Mouse (Mus musculus) left cerebral cortex, adult 2 months (tissue): ENCODE results near the gene Arsa. TPM values are rescaled to one million over a fixed set of nuclear protein-coding genes. Genes with fewer than 3 reads are reported as not detected.

Experiments used
- DNase-seq, 2 experiments: peaks; one replicate each; pipeline ENCODE4 v3.0.0; 2021 to 2022; ENCODE audit warnings: low spot score in 2 of 2, mixed read lengths in 1 of 2; ENCODE audit errors: extremely low spot score in 1 of 2
- H3K27ac ChIP-seq: fragments of 200-600 bp; 2 replicates; pipeline ENCODE4 v1.8.1; 2022
- H3K4me3 ChIP-seq: fragments of 200-600 bp; 2 replicates; pipeline ENCODE4 v1.8.1; 2022
- CTCF ChIP-seq: fragments of 200-600 bp; IDR thresholded peaks from 2 replicates; pipeline ENCODE4 v1.8.1; 2022; ENCODE audit warnings: antibody characterized with exemption, mild to moderate bottlenecking, moderate library complexity
- intact Hi-C: fragments of 180-260 bp; cut with DNase I; formaldehyde crosslinking; loops from one replicate; pipeline ENCODE4 v1.15.1; 2025
- total RNA-seq, 2 experiments: library from RNA; stranded (reverse); gene quantifications; 2 replicates each; pipeline ENCODE4 v1.2.3; 2021

Arsa gene
- total RNA-seq, 2 experiments from 2014 or later: 32.0 to 33.0 TPM

GRCm38 (mm10) chr15:89428136-89428790, 49.0 kb downstream of the Arsa start:
- TF ChIP-seq CTCF: no peak
- no peak for DNase-seq
- H3K4me3 ChIP-seq: peak overlapping the region; percentile 70
- intact Hi-C loops: loop anchor here (2.0 kb wide), 1 partner anchor 25 kb away; the partner anchor contains the start of gene Mapk8ip2
- H3K27ac ChIP-seq: no peak overlapping the region

- no peak overlapping the region for H3K27ac ChIP-seq
- intact Hi-C loops: no loop called here
- no peak for DNase-seq
- TF ChIP-seq CTCF: no peak
- no peak overlapping the region for H3K4me3 ChIP-seq
Observed at GRCm38 (mm10) chr15:89426716-89427115, 50.5 kb downstream of the Arsa start.

- Histone ChIP-seq H3K27ac (no peak within 1 kb of the TSS), H3K4me3 (no peak within 1 kb of the TSS)
- no peak for TF ChIP-seq CTCF
- DNase-seq: no peak
- intact Hi-C loops: no loop called here
Observed at GRCm38 (mm10) chr15:89425711-89426121, 51.5 kb downstream of the Arsa start, which contains the start of gene Cpt1b. TSS of gene Cpt1b (minus strand) at chr15:89425863.

- intact Hi-C loops: no loop called here
- H3K27ac ChIP-seq: no peak overlapping the region
- TF ChIP-seq CTCF: no peak
- H3K4me3 ChIP-seq: no peak overlapping the region
- DNase-seq: no peak
Observed at GRCm38 (mm10) chr15:89424621-89425020, 52.6 kb downstream of the Arsa start.

Other genes starting within 250 kb of the Arsa start
- gene Sbf1, start 162.1 kb downstream of the Arsa start, total RNA-seq: 100 to 1,000 TPM; 244 to 245 TPM
- not detected for gene Adm2, start 154.7 kb downstream of the Arsa start, total RNA-seq
- gene Miox, start 143.0 kb downstream of the Arsa start, total RNA-seq: not detected
- gene Lmf2, start 121.8 kb downstream of the Arsa start, total RNA-seq: 10 to 100 TPM; 18.8 to 19.8 TPM
- 100 to 1,000 TPM; 108 TPM for gene Ncaph2, start 121.7 kb downstream of the Arsa start, total RNA-seq
- 10 to 100 TPM; 28.5 to 29.1 TPM for gene Sco2, start 103.6 kb downstream of the Arsa start, total RNA-seq
- gene Tymp, start 100.4 kb downstream of the Arsa start, total RNA-seq: 1 to 10 TPM in 1 of 2 experiments, under 1 TPM in 1; 0.77 to 2.1 TPM
- 1 to 10 TPM; 1.1 to 1.8 TPM for gene Odf3b, start 98.1 kb downstream of the Arsa start, total RNA-seq
- gene Klhdc7b, start 92.5 kb downstream of the Arsa start, total RNA-seq: under 1 TPM; 0.35 to 0.72 TPM
- gene Syce3, start 66.9 kb downstream of the Arsa start, total RNA-seq: not detected
- gene Cpt1b, start 51.6 kb downstream of the Arsa start, total RNA-seq: 1 to 10 TPM; 2.3 to 3.0 TPM
- gene C730034F03Rik, start 47.8 kb downstream of the Arsa start, total RNA-seq: 1 to 10 TPM; 2.2 to 2.7 TPM
- gene Gm44502, start 47.7 kb downstream of the Arsa start, total RNA-seq: not detected
- gene Chkb, start 47.5 kb downstream of the Arsa start, total RNA-seq: 10 to 100 TPM; 42.5 to 45.2 TPM
- 100 to 1,000 TPM; 227 to 234 TPM for gene Mapk8ip2, start 23.5 kb downstream of the Arsa start, total RNA-seq
- 100 to 1,000 TPM; 222 to 239 TPM for gene Shank3, start 22.2 kb upstream of the Arsa start, total RNA-seq
- gene Acr, start 90.9 kb upstream of the Arsa start, total RNA-seq: 1 to 10 TPM in 1 of 2 experiments, under 1 TPM in 1; 0.58 to 1.7 TPM
- gene Rabl2, start 114.5 kb upstream of the Arsa start, total RNA-seq: 10 to 100 TPM; 35.7 to 44.6 TPM